Mouse (Mus musculus) CH12.LX (cell line): ENCODE measurements at regions not wholly inside any gene's neighbourhood (a gene's known extent, or its start where the extent isn't known, plus 50 kb on each side); places are given as distances from the start of the nearest gene placed in this dataset.

Experiments used
- DNase-seq: peaks from one replicate; pipeline ENCODE4 v3.0.0-alpha.2; 2013; ENCODE audit errors: extremely low read depth
- H3K27ac ChIP-seq: 2 replicates; pipeline ENCODE4 v1.5.1; 2012; ENCODE audit warnings: low read depth, mild to moderate bottlenecking, control low read depth, moderate library complexity; ENCODE audit not compliant: insufficient read depth
- H3K27me3 ChIP-seq: replicated peaks from 2 replicates; pipeline ENCODE3; 2012; ENCODE audit warnings: inconsistent platforms
- H3K36me3 ChIP-seq, 2 experiments: replicated peaks in 1 of 2; 2 replicates each; pipeline versions ENCODE3 to v1.6.1; 2012; ENCODE audit warnings: inconsistent platforms in 1 of 2, low read length in 1 of 2, mild to moderate bottlenecking in 1 of 2, mixed read lengths in 1 of 2, moderate library complexity in 1 of 2; ENCODE audit not compliant: control insufficient read depth in 1 of 2, insufficient read depth in 1 of 2
- H3K4me1 ChIP-seq, 2 experiments: 2 replicates each; pipeline ENCODE4 v1.6.1; 2012; ENCODE audit warnings: inconsistent platforms in 1 of 2, moderate library complexity in 1 of 2; ENCODE audit not compliant: insufficient read depth in 2 of 2, control insufficient read depth in 1 of 2
- H3K4me2 ChIP-seq: 2 replicates; pipeline ENCODE4 v1.6.1; 2012; ENCODE audit warnings: low read depth, mild to moderate bottlenecking, control low read depth; ENCODE audit not compliant: poor library complexity, insufficient read depth, severe bottlenecking
- H3K4me3 ChIP-seq, 3 experiments: fragments of 150-350 bp in 1 of 3; sonication (generic) in 1 of 3; replicated peaks in 1 of 3; 2 replicates each; pipeline versions ENCODE3 to v1.5.1; 2011 to 2012; ENCODE audit warnings: low read depth in 2 of 3, low read length in 2 of 3, mild to moderate bottlenecking in 2 of 3, moderate library complexity in 2 of 3, control low read depth in 1 of 3, improper control_type of control experiment in 1 of 3, inconsistent platforms in 1 of 3, mixed read lengths in 1 of 3; ENCODE audit not compliant: poor library complexity in 1 of 3
- H3K79me2 ChIP-seq: replicated peaks from 2 replicates; pipeline ENCODE4 v1.6.1; 2012; ENCODE audit warnings: mild to moderate bottlenecking, moderate library complexity; ENCODE audit not compliant: control insufficient read depth, poor library complexity, insufficient read depth, severe bottlenecking; ENCODE audit errors: extremely low read depth
- H3K9ac ChIP-seq: 2 replicates; pipeline ENCODE4 v1.6.1; 2012; ENCODE audit warnings: low read depth, mild to moderate bottlenecking, control low read depth, moderate library complexity; ENCODE audit not compliant: insufficient read depth
- H3K9me3 ChIP-seq: replicated peaks from 2 replicates; pipeline ENCODE3; 2012; ENCODE audit warnings: low read length, inconsistent platforms, mixed read lengths
- BHLHE40 ChIP-seq: IDR thresholded peaks from 2 replicates; pipeline ENCODE4 v1.6.1; 2011; ENCODE audit warnings: mild to moderate bottlenecking, low read depth, low read length, improper control_type of control experiment
- CHD1 ChIP-seq: IDR thresholded peaks from 2 replicates; pipeline ENCODE4 v1.6.1; 2012; ENCODE audit warnings: low read depth, low read length, improper control_type of control experiment, inconsistent platforms
- CTCF ChIP-seq, 2 experiments: IDR thresholded peaks in 1 of 2; conservative IDR thresholded peaks in 1 of 2; 2 replicates each; pipeline ENCODE4 v1.5.1; 2011 to 2012; ENCODE audit warnings: low read depth in 2 of 2, low read length in 2 of 2, improper control_type of control experiment in 1 of 2, inconsistent platforms in 1 of 2, mild to moderate bottlenecking in 1 of 2, moderate library complexity in 1 of 2
- E2F4 ChIP-seq: IDR thresholded peaks from 2 replicates; pipeline ENCODE4 v1.6.1; 2011; ENCODE audit warnings: low read depth, low read length, improper control_type of control experiment; ENCODE audit not compliant: insufficient replicate concordance
- ELF1 ChIP-seq: IDR thresholded peaks from 2 replicates; pipeline ENCODE4 v1.6.1; 2014; ENCODE audit warnings: low read depth, mild to moderate bottlenecking, inconsistent platforms, low read length, improper control_type of control experiment
- GABPA ChIP-seq: IDR thresholded peaks from 2 replicates; pipeline ENCODE4 v1.6.1; 2012; ENCODE audit warnings: low read depth, low read length, improper control_type of control experiment, inconsistent platforms; ENCODE audit not compliant: insufficient replicate concordance
- IRF4 ChIP-seq: IDR thresholded peaks from 2 replicates; pipeline ENCODE4 v1.6.1; 2014; ENCODE audit warnings: low read depth, mild to moderate bottlenecking, inconsistent platforms, low read length, improper control_type of control experiment
- JUN ChIP-seq: IDR thresholded peaks from 2 replicates; pipeline ENCODE4 v1.6.1; 2011; ENCODE audit warnings: low read depth, mild to moderate bottlenecking, low read length, improper control_type of control experiment, moderate library complexity; ENCODE audit not compliant: insufficient read depth
- JUND ChIP-seq: conservative IDR thresholded peaks from 2 replicates; pipeline ENCODE4 v1.6.1; 2011; ENCODE audit warnings: low read depth, low read length, improper control_type of control experiment
- MAFK ChIP-seq: IDR thresholded peaks from 2 replicates; pipeline ENCODE4 v1.6.1; 2011; ENCODE audit warnings: low read length, improper control_type of control experiment; ENCODE audit not compliant: insufficient replicate concordance
- MAX ChIP-seq: IDR thresholded peaks from 2 replicates; pipeline ENCODE4 v1.6.1; 2011; ENCODE audit warnings: low read length, improper control_type of control experiment
- MAZ ChIP-seq: IDR thresholded peaks from 2 replicates; pipeline ENCODE4 v1.6.1; 2012; ENCODE audit warnings: low read depth, mild to moderate bottlenecking, inconsistent platforms, low read length, improper control_type of control experiment, moderate library complexity
- MXI1 ChIP-seq: IDR thresholded peaks from 2 replicates; pipeline ENCODE4 v1.6.1; 2011; ENCODE audit warnings: mild to moderate bottlenecking, low read depth, low read length, improper control_type of control experiment
- MYC ChIP-seq: IDR thresholded peaks from 2 replicates; pipeline ENCODE4 v1.6.1; 2011; ENCODE audit warnings: low read depth, mild to moderate bottlenecking, improper control_type of control experiment, low read length
- NRF1 ChIP-seq: IDR thresholded peaks from 2 replicates; pipeline ENCODE4 v1.6.1; 2014; ENCODE audit warnings: low read depth, mild to moderate bottlenecking, inconsistent platforms, low read length, improper control_type of control experiment, moderate library complexity
- PAX5 ChIP-seq: IDR thresholded peaks from 2 replicates; pipeline ENCODE4 v1.6.1; 2012; ENCODE audit warnings: low read length, inconsistent platforms, mixed read lengths
- POLR2A ChIP-seq: IDR thresholded peaks from 2 replicates; pipeline ENCODE4 v1.6.1; 2011; ENCODE audit warnings: low read depth, mild to moderate bottlenecking, improper control_type of control experiment, low read length
- RCOR1 ChIP-seq: conservative IDR thresholded peaks from 2 replicates; pipeline ENCODE4 v1.6.1; 2012; ENCODE audit warnings: low read depth, mild to moderate bottlenecking, inconsistent platforms, low read length, improper control_type of control experiment
- SIN3A ChIP-seq: IDR thresholded peaks from 2 replicates; pipeline ENCODE4 v1.6.1; 2012; ENCODE audit warnings: low read length, improper control_type of control experiment, inconsistent platforms
- SMC3 ChIP-seq: IDR thresholded peaks from 2 replicates; pipeline ENCODE4 v1.6.1; 2011; ENCODE audit warnings: low read depth, low read length, improper control_type of control experiment
- TCF12 ChIP-seq: IDR thresholded peaks from 2 replicates; pipeline ENCODE4 v1.6.1; 2014; ENCODE audit warnings: low read depth, mild to moderate bottlenecking, inconsistent platforms, low read length, improper control_type of control experiment
- UBTF ChIP-seq: IDR thresholded peaks from 2 replicates; pipeline ENCODE4 v1.6.1; 2012; ENCODE audit warnings: low read depth, mild to moderate bottlenecking, inconsistent platforms, low read length, improper control_type of control experiment, moderate library complexity
- USF2 ChIP-seq: conservative IDR thresholded peaks from 2 replicates; pipeline ENCODE4 v1.6.1; 2011; ENCODE audit warnings: low read depth, low read length, improper control_type of control experiment
- dilution Hi-C: fragments of 300-500 bp; cut with MboI; formaldehyde crosslinking; loops from 2 replicates; pipeline ENCODE4 v1.14.3; 2020; ENCODE audit warnings: low sequenced_read_pairs; ENCODE audit not compliant: extremely low pct_unique_long_range_greater_than_20kb, extremely low pct_ligation_motif_present
- in situ Hi-C: fragments of 300-500 bp; cut with MboI; formaldehyde crosslinking; loops from 3 replicates; pipeline ENCODE4 v1.14.3; 2019; ENCODE audit warnings: low sequenced_read_pairs, low pct_ligation_motif_present, low pct_unique_long_range_greater_than_20kb, mixed read lengths

- dilution Hi-C loops, result no loop called here
These were observed 85.3 kb downstream of the Lhx2 start for GRCm38 (mm10) chr2:38424278-38424931.

DNA sequence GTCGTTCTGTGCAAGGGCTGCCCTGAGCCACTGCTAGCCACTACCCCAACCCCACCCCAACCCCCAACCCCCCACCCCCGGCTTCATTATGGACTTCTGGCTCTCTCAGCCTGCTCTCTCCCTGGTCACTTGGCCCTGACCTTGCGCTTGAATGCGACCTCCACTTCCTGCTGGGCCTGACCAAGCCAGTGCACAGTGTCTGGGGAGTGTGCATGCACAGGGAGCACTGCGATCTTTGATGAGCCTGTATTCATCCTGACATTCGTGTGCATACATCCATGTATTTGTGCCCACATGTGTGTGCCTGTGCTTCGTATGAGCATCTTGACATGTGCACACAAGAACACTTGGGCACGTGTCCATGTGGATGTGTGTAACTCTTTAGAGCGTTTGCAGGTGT, 85.9 kb downstream of the Lhx2 start:
- Histone ChIP-seq H3K4me3 (no peak overlapping the region), H3K4me1 (peaks cover 0 to 9% of the 10 kb centered on the region in 2 experiments; a peak in 1 of 4 replicates), H3K27ac (no peak overlapping the region), H3K9me3 (no peaks in the 10 kb centered on the region), H3K36me3 (no peaks in the 10 kb centered on the region), H3K9ac (no peak overlapping the region), H3K4me2 (no peak overlapping the region), H3K79me2 (no peaks in the 10 kb centered on the region), H3K27me3 (peaks cover 6% of the 10 kb centered on the region)
- TF ChIP-seq RCOR1 (no peak), IRF4 (no peak), SIN3A (no peak), MXI1 (no peak), UBTF (no peak), CHD1 (no peak), BHLHE40 (no peak), JUND (no peak), ELF1 (no peak), USF2 (no peak), NRF1 (no peak), SMC3 (no peak), MAFK (no peak), TCF12 (no peak), MAZ (no peak), JUN (no peak), E2F4 (no peak), GABPA (no peak)
- dilution Hi-C loops (no loop called here), in situ Hi-C loops (loop anchor here (5.0 kb wide), 1 partner anchor 167 kb away; no protein-coding TSS in a partner anchor)
- no peak for DNase-seq

More at GRCm38 (mm10) chr2:38424278-38424931, 85.3 kb downstream of the Lhx2 start:
- Histone ChIP-seq H3K36me3 (no peaks in the 10 kb centered on the region), H3K79me2 (no peaks in the 10 kb centered on the region), H3K4me3 (no peak overlapping the region), H3K4me1 (peaks cover 0 to 9% of the 10 kb centered on the region in 2 experiments; a peak in 1 of 4 replicates), H3K4me2 (no peak overlapping the region), H3K27ac (no peak overlapping the region), H3K27me3 (peaks cover 6% of the 10 kb centered on the region), H3K9me3 (no peaks in the 10 kb centered on the region), H3K9ac (no peak overlapping the region)
- in situ Hi-C loops, result no loop called here
- no peak for DNase-seq
- TF ChIP-seq MAFK (no peak), CTCF (conservative IDR thresholded peaks at IDR 0.05 in 1 of 2, IDR thresholded peaks at IDR 0.05 in 1 of 2; ENCODE audit: low read depth in 2 of 2, low read length in 2 of 2) (no peak), RCOR1 (no peak), MYC (no peak), MXI1 (no peak), GABPA (no peak), TCF12 (no peak), POLR2A (no peak), PAX5 (no peak), MAX (no peak), SMC3 (no peak), E2F4 (no peak), JUND (no peak)
